18 mouse cellular contexts compared by ENCODE assay signal in genomic region chr13:108337340-108337739, GRCm38 (mm10).
"Had no signal": no experiment of that assay in that cellular context is flagged by ENCODE, and none has a peak within 500 bp of the region (broad histone marks: within the 10 kb centered on the region; RNA-seq: fewer than 3 reads in every experiment).

No protein-coding gene starts in this region.

- H3K4me2 ChIP-seq: lung, embryonic 14.5 days; midbrain, embryonic 12.5 days; neural tube, embryonic 13.5 days; neural tube, embryonic 15.5 days had no signal

- H3K27ac ChIP-seq: midbrain, embryonic 10.5 days; midbrain, embryonic 12.5 days; neural tube, embryonic 13.5 days; neural tube, embryonic 15.5 days had no signal

- H3K27me3 ChIP-seq: midbrain, embryonic 12.5 days; neural tube, embryonic 13.5 days; neural tube, embryonic 15.5 days had no signal

- DNase-seq: lung, adult 18-20 months; lung, embryonic 14.5 days; lung, postnatal 10 days; lung, postnatal 4 days; midbrain, embryonic 14.5 days; retina, postnatal 1 day; right cerebral cortex, adult 18-20 months; right cerebral cortex, postnatal 25 days; right cerebral cortex, postnatal 4 days; thymus, adult 18-20 months; thymus, postnatal 14 days; thymus, postnatal 36 days had no signal

- H3K4me3 ChIP-seq: midbrain, embryonic 10.5 days; midbrain, embryonic 12.5 days; myocyte; neural tube, embryonic 13.5 days; neural tube, embryonic 15.5 days had no signal

- H3K9ac ChIP-seq: lung, embryonic 14.5 days; midbrain, embryonic 12.5 days; neural tube, embryonic 13.5 days; neural tube, embryonic 15.5 days had no signal

- H3K4me1 ChIP-seq: neural tube, embryonic 13.5 days; neural tube, embryonic 15.5 days had no signal

- ATAC-seq: midbrain, embryonic 16.5 days had no signal

- H3K9me3 ChIP-seq: midbrain, embryonic 10.5 days; midbrain, embryonic 12.5 days; neural tube, embryonic 13.5 days; neural tube, embryonic 15.5 days had no signal

- H3K36me3 ChIP-seq: midbrain, embryonic 12.5 days; neural tube, embryonic 13.5 days; neural tube, embryonic 15.5 days had no signal
